Mouse (Mus musculus): Measurements from ENCODE around the gene Polr2g. TPM values are rescaled to one million over a fixed set of nuclear protein-coding genes. Genes with fewer than 3 reads are reported as not detected.
A peak's percentile ranks its signal among the peaks of the same experiment; 100 is the strongest.

The Polr2g gene
- polyA plus RNA-seq, 1 experiment from 2014 or later = 147 TPM

DNA sequence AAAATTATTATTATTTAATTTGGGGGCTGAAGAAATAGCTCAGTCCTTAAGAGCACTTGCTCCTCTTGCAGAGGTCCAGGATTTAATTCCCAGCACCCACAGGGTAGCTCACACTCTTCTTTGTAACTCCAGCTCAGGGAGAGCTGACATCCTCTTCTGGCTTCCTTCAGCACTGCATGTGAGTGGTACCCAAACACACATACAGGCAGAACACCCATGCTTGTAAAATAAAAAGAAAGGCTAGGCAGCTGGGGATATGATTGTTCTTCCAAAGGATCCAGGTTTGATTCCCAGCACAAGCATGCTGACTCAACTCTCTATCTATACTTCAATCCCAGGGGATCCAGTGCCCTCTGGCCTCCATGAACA is 554 bp upstream of the Polr2g start:
- H3K27ac ChIP-seq (ENCODE audit: low read length) = no peak overlapping the region
- H3K4me2 ChIP-seq (ENCODE audit: low read depth, low read length) = peak overlapping the region; percentile 92
- H3K4me3 ChIP-seq (ENCODE audit: low read length) = peak overlapping the region; percentile 87
- H3K9ac ChIP-seq (ENCODE audit: low read length) = peak overlapping the region; percentile 46
- no peak for ATAC-seq (ENCODE audit: low read depth)
- H3K9me3 ChIP-seq (ENCODE audit: control insufficient read depth, low read length) = no peaks in the 10 kb centered on the region
- peaks cover 15% of the 10 kb centered on the region for H3K4me1 ChIP-seq (replicated peaks; ENCODE audit: control insufficient read depth, insufficient read depth, low read length)
- H3K36me3 ChIP-seq (ENCODE audit: control insufficient read depth, insufficient read depth, low read length) = peaks cover 14% of the 10 kb centered on the region
- no peaks in the 10 kb centered on the region for H3K27me3 ChIP-seq (ENCODE audit: control insufficient read depth, insufficient read depth, low read depth, low read length)

DNA sequence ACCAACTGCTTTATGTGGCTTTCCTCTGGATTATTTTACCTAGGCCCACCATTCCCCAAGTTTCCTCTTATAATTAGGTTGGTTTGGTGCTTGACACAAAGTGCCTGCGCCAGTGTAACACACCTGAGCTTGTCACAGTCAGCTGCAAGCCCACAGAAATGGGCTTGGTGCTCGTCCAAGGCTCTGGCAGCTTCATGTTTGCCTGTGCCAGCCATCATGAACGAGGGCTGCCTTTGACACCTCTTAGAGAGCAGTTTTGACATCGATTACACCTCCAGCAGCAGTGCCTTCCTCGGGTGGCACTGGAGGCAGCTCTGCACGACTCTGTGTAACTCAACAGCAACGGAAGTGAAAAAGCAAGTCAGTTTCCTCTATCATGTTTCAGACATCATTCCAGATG is 8.2 kb downstream of the Polr2g start:
- H3K9ac ChIP-seq (ENCODE audit: low read length) = no peak overlapping the region
- H3K36me3 ChIP-seq (ENCODE audit: control insufficient read depth, insufficient read depth, low read length) = peaks cover 28% of the 10 kb centered on the region
- H3K4me3 ChIP-seq (ENCODE audit: low read length) = no peak overlapping the region
- no peak overlapping the region for H3K27ac ChIP-seq (ENCODE audit: low read length)
- peaks cover 7% of the 10 kb centered on the region for H3K4me1 ChIP-seq (replicated peaks; ENCODE audit: control insufficient read depth, insufficient read depth, low read length)
- ATAC-seq (ENCODE audit: low read depth) = no peak
- H3K27me3 ChIP-seq (ENCODE audit: control insufficient read depth, insufficient read depth, low read depth, low read length) = no peaks in the 10 kb centered on the region
- no peaks in the 10 kb centered on the region for H3K9me3 ChIP-seq (ENCODE audit: control insufficient read depth, low read length)
- WGBS = 75% methylated on average over 7 of the region's 7 CpGs
- H3K4me2 ChIP-seq (ENCODE audit: low read depth, low read length) = no peak overlapping the region

DNA sequence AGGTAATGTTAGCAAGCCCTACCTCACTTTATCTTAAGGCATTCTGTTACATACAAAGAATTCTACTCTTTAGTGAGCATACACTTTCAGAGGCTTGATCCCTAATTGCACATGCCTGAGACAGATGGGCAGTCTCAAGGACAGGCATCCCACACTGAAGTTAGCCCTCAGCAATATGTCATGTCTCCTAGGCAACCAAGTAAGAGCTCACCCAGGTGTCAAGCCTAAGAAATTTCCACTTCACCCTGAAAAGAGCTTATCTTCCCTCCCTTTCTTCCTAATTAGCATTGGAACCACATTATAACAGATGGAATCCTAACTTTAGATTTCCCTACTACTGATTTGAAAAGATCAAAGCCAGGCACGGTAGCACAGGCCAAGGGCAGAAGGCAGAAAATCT is 9.2 kb downstream of the Polr2g start:
- no peak overlapping the region for H3K9ac ChIP-seq (ENCODE audit: low read length)
- peaks cover 10% of the 10 kb centered on the region for H3K4me1 ChIP-seq (replicated peaks; ENCODE audit: control insufficient read depth, insufficient read depth, low read length)
- WGBS = 31% methylated on average over 1 of the region's 1 CpGs
- no peak overlapping the region for H3K4me2 ChIP-seq (ENCODE audit: low read depth, low read length)
- H3K27me3 ChIP-seq (ENCODE audit: control insufficient read depth, insufficient read depth, low read depth, low read length) = no peaks in the 10 kb centered on the region
- H3K27ac ChIP-seq (ENCODE audit: low read length) = no peak overlapping the region
- no peaks in the 10 kb centered on the region for H3K9me3 ChIP-seq (ENCODE audit: control insufficient read depth, low read length)
- no peak for ATAC-seq (ENCODE audit: low read depth)
- no peak overlapping the region for H3K4me3 ChIP-seq (ENCODE audit: low read length)
- peaks cover 21% of the 10 kb centered on the region for H3K36me3 ChIP-seq (ENCODE audit: control insufficient read depth, insufficient read depth, low read length)

DNA sequence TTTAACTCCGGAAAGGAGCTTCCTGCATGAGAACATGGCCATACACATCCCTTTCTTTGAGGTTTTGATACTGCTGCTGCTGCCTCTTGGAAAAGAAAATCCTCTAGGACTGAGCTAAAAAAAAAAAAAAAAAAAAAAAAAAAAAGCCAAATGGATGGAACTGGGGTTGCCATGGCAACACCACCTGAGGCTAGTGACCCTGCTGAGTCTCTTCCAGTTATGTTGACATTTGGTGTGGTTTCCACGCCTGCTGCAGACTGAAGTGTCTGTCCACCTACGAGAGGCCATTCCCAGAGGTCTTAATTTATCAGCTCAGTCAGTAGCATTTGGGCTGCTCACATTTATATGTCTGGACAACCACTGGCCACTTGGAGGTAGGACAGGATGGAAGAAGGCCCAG is 9.9 kb downstream of the Polr2g start:
- H3K36me3 ChIP-seq (ENCODE audit: control insufficient read depth, insufficient read depth, low read length) = peaks cover 15% of the 10 kb centered on the region
- H3K27me3 ChIP-seq (ENCODE audit: control insufficient read depth, insufficient read depth, low read depth, low read length) = no peaks in the 10 kb centered on the region
- H3K9ac ChIP-seq (ENCODE audit: low read length) = no peak overlapping the region
- peaks cover 10% of the 10 kb centered on the region for H3K4me1 ChIP-seq (replicated peaks; ENCODE audit: control insufficient read depth, insufficient read depth, low read length)
- H3K27ac ChIP-seq (ENCODE audit: low read length) = no peak overlapping the region
- H3K4me2 ChIP-seq (ENCODE audit: low read depth, low read length) = no peak overlapping the region
- no peaks in the 10 kb centered on the region for H3K9me3 ChIP-seq (ENCODE audit: control insufficient read depth, low read length)
- 9% methylated on average over 3 of the region's 3 CpGs for WGBS
- no peak overlapping the region for H3K4me3 ChIP-seq (ENCODE audit: low read length)
- no peak for ATAC-seq (ENCODE audit: low read depth)

DNA sequence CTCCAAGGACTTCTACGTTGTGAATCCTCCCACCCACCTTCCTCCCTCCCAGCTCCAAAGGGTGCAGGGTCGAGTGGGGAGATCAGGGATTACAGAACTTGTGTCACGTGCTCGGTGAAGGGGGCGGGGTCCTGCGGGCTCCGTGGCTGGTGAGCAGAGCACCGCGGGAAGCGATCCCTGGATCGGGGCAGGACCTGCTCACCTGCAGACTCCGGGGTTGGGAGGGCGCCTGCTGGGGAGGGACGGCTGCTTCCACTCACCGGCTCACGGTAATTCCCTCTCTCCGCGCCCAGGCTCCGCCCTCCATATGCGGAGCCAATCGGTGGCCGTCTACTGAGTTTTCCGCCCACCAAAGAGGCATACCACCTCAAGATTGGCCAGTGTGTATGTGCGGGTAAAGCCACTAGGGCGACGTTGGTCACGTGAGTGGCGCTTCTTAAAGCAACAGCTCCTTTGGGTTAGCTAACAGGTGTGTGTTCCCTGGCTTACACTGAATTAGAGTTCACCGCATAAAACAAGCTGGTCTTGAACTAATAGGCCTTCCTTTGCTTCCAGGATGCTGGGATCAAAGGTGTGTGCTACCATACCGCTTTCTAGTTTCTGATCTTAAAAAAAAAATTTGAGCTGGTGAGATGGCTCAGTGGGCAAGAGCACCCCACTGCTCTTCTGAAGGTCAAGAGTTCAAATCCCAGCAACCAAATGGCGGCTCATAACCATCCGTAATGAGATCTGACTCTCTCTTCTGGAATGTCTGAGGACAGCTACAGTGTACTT is 12.2 kb downstream of the Polr2g start, which contains the start of gene Taf6l:
Taf6l (minus strand) TSS at position 410 of the 774 bp plus-strand sequence.
- peak within 1 kb of the TSS; percentile 72 for H3K4me2 ChIP-seq (ENCODE audit: low read depth, low read length)
- no peaks in the 10 kb centered on the region for H3K9me3 ChIP-seq (ENCODE audit: control insufficient read depth, low read length)
- ATAC-seq (ENCODE audit: low read depth) = peak; percentile 99
- H3K9ac ChIP-seq (ENCODE audit: low read length) = peak within 1 kb of the TSS; percentile 85
- WGBS = under 1% methylated on average over 32 of the region's 32 CpGs
- peak within 1 kb of the TSS; percentile 82 for H3K27ac ChIP-seq (ENCODE audit: low read length)
- peaks cover 10% of the 10 kb centered on the region for H3K4me1 ChIP-seq (replicated peaks; ENCODE audit: control insufficient read depth, insufficient read depth, low read length)
- peak within 1 kb of the TSS; percentile 79 for H3K4me3 ChIP-seq (ENCODE audit: low read length)
- H3K36me3 ChIP-seq (ENCODE audit: control insufficient read depth, insufficient read depth, low read length) = peaks cover 5% of the 10 kb centered on the region
- H3K27me3 ChIP-seq (ENCODE audit: control insufficient read depth, insufficient read depth, low read depth, low read length) = no peaks in the 10 kb centered on the region

DNA sequence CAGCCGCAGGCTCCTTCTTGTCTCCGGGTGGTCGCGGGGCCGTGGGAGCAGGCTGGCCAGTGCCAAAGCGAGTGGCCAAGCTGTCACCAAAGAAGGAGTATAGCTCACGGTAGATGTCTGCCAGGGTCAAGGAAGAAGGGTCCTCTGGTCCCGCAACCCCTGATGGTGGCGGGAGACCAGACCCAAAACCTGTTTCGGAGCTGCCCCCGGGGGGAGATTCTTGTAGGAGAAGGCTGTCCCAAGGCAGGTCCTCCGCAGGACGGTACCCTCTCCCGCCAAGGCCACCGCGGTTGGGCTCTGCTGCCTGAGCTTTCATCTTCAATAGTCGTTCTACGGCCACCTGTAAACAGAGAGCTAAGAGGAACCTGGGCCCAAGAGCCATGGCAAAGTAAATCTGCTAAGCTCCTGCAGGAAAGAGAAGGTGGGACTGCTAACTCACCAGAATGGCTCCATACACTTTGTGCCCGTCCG is 23.4 kb downstream of the Polr2g start:
- 4% methylated on average over 20 of the region's 20 CpGs for WGBS
- ATAC-seq (ENCODE audit: low read depth) = no peak
- peak overlapping the region; percentile 90 for H3K4me2 ChIP-seq (ENCODE audit: low read depth, low read length)

DNA sequence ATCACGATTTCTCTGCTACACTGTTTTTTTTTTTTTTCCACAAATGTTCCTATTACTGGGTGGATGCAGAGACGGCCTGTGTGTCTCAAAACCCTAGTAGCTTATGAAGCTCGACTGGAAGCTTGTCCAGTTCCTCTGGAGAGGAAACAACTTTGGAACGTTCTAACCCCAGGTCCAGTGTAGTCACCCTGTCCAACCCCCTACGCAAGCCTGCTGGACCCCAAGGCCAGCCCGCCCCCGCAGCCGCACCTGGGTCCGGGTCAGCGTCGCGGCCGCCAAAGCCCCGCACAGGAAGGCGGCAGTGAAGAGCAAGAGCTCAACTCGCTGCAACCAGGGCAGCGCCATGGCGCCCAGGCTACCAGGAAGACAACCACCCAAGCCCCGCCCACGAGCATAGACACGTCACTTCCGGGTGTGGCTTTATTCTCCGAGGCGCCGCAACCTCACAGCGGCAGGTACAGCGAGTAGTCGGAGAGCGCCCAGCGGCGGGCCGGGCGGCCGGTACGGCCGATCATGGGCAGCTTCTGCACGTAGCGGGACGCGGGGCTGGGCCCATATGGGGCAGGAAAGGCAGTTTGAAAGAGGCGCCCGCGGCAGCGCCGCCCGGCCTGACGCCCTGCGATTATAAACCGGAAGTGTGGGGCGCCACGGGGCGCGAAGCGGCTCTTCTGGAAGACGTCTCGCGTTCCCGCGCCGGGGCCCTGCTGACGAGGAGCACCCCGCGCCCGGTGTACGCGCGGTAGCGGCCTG is 24.1 kb downstream of the Polr2g start, which contains the start of gene Tmem179b:
Tmem179b (minus strand) TSS at position 382 of the 750 bp plus-strand sequence.
- peak within 1 kb of the TSS; percentile 81 for H3K4me3 ChIP-seq (ENCODE audit: low read length)
- peak within 1 kb of the TSS; percentile 99 for H3K27ac ChIP-seq (ENCODE audit: low read length)
- peaks cover 26% of the 10 kb centered on the region for H3K4me1 ChIP-seq (replicated peaks; ENCODE audit: control insufficient read depth, insufficient read depth, low read length)
- peaks cover 13% of the 10 kb centered on the region for H3K36me3 ChIP-seq (ENCODE audit: control insufficient read depth, insufficient read depth, low read length)
- peak within 1 kb of the TSS; percentile 81 for H3K9ac ChIP-seq (ENCODE audit: low read length)
- peak within 1 kb of the TSS; percentile 90 for H3K4me2 ChIP-seq (ENCODE audit: low read depth, low read length)
- no peaks in the 10 kb centered on the region for H3K9me3 ChIP-seq (ENCODE audit: control insufficient read depth, low read length)
- 0% methylated on average over 62 of the region's 68 CpGs for WGBS
- no peaks in the 10 kb centered on the region for H3K27me3 ChIP-seq (ENCODE audit: control insufficient read depth, insufficient read depth, low read depth, low read length)
- ATAC-seq (ENCODE audit: low read depth) = peak; percentile 95

More for the DNA sequence above, 23.4 kb downstream of the Polr2g start:
- Histone ChIP-seq H3K27me3 (ENCODE audit: control insufficient read depth, insufficient read depth, low read depth, low read length) (no peaks in the 10 kb centered on the region), H3K9ac (ENCODE audit: low read length) (peak overlapping the region; percentile 81), H3K4me1 (replicated peaks; ENCODE audit: control insufficient read depth, insufficient read depth, low read length) (peaks cover 26% of the 10 kb centered on the region), H3K27ac (ENCODE audit: low read length) (peak overlapping the region; percentile 99), H3K4me3 (ENCODE audit: low read length) (peak overlapping the region; percentile 81), H3K36me3 (ENCODE audit: control insufficient read depth, insufficient read depth, low read length) (peaks cover 9% of the 10 kb centered on the region; the same call in 1 of the 2 replicates), H3K9me3 (ENCODE audit: control insufficient read depth, low read length) (no peaks in the 10 kb centered on the region)

DNA sequence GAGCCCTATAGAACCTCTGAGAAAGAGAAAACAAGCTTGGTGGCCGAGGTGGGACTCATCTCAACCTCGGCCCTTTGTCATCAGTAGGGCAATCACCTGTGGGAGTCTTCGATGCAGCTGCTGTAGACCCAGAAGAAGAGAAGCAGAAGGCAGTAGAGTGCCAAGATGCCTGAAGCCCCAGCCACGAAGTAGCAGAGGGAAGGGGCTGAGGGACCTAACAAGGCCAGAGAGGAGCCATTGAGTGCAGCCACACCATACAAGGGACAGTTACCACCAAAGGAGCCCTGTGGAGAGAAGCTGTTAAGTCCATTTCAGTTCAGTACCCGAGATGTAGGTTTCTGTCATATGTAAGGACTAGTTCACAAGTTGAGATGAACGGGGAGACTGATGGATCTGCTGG is 25.0 kb downstream of the Polr2g start:
- H3K4me2 ChIP-seq (ENCODE audit: low read depth, low read length) = peak overlapping the region; percentile 90
- 44% methylated on average over 6 of the region's 6 CpGs for WGBS
- no peaks in the 10 kb centered on the region for H3K9me3 ChIP-seq (ENCODE audit: control insufficient read depth, low read length)
- H3K9ac ChIP-seq (ENCODE audit: low read length) = peak overlapping the region; percentile 81
- no peaks in the 10 kb centered on the region for H3K27me3 ChIP-seq (ENCODE audit: control insufficient read depth, insufficient read depth, low read depth, low read length)
- ATAC-seq (ENCODE audit: low read depth) = no peak
- peak overlapping the region; percentile 29; the same call in 1 of the 2 replicates for H3K27ac ChIP-seq (ENCODE audit: low read length)
- peaks cover 26% of the 10 kb centered on the region for H3K4me1 ChIP-seq (replicated peaks; ENCODE audit: control insufficient read depth, insufficient read depth, low read length)
- peaks cover 20% of the 10 kb centered on the region for H3K36me3 ChIP-seq (ENCODE audit: control insufficient read depth, insufficient read depth, low read length)
- H3K4me3 ChIP-seq (ENCODE audit: low read length) = peak overlapping the region; percentile 81

DNA sequence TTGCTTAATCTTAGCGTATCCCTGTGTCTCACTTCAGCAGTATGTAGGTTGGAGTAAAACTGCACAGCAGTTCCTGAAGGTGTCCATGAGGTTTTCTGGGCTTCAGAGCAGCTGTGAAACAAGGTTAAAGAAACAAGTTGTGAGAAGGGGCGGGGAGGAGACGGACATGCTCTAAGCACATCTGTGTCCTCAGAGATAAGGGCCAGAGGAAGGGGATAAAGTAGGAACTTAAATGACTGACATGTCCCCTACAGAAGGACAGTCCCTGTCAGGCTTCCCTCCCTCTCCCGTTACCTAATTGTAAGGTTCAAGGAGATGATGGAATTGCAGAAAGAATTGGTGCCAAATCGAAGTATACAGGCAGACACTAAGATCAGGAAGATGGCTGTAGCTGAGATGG is 25.4 kb downstream of the Polr2g start:
- 69% methylated on average over 5 of the region's 5 CpGs for WGBS
- Histone ChIP-seq H3K9me3 (ENCODE audit: control insufficient read depth, low read length) (no peaks in the 10 kb centered on the region), H3K36me3 (ENCODE audit: control insufficient read depth, insufficient read depth, low read length) (peaks cover 24% of the 10 kb centered on the region), H3K4me2 (ENCODE audit: low read depth, low read length) (peak overlapping the region; percentile 90), H3K27ac (ENCODE audit: low read length) (no peak overlapping the region), H3K9ac (ENCODE audit: low read length) (peak overlapping the region; percentile 81), H3K27me3 (ENCODE audit: control insufficient read depth, insufficient read depth, low read depth, low read length) (no peaks in the 10 kb centered on the region), H3K4me1 (replicated peaks; ENCODE audit: control insufficient read depth, insufficient read depth, low read length) (peaks cover 26% of the 10 kb centered on the region), H3K4me3 (ENCODE audit: low read length) (peak overlapping the region; percentile 81)
- ATAC-seq (ENCODE audit: low read depth) = no peak
